Mouse (Mus musculus) bone marrow macrophage, adult 2 months (primary cell): ENCODE data around the gene Dclk2.

Experiments
- CTCF ChIP-seq: IDR thresholded peaks from 2 replicates; pipeline ENCODE4 v1.5.1; 2012; ENCODE audit warnings: low read depth, mild to moderate bottlenecking, low read length, moderate library complexity
- POLR2A ChIP-seq: IDR thresholded peaks from 2 replicates; pipeline ENCODE4 v1.6.1; 2012; ENCODE audit warnings: mild to moderate bottlenecking, low read depth, low read length, borderline replicate concordance

- TF ChIP-seq CTCF (no peak), POLR2A (no peak)
Measured at GRCm38 (mm10) chr3:86754178-86754577, 166.5 kb downstream of the Dclk2 start.
